Mouse (Mus musculus): Measurements from ENCODE around the gene Fryl. TPM values are rescaled to one million over a fixed set of nuclear protein-coding genes. Genes with fewer than 3 reads are reported as not detected.

The Fryl gene
- total and polyA plus RNA-seq, 2 experiments from 2014 or later: 17.7 to 53.6 TPM

DNA sequence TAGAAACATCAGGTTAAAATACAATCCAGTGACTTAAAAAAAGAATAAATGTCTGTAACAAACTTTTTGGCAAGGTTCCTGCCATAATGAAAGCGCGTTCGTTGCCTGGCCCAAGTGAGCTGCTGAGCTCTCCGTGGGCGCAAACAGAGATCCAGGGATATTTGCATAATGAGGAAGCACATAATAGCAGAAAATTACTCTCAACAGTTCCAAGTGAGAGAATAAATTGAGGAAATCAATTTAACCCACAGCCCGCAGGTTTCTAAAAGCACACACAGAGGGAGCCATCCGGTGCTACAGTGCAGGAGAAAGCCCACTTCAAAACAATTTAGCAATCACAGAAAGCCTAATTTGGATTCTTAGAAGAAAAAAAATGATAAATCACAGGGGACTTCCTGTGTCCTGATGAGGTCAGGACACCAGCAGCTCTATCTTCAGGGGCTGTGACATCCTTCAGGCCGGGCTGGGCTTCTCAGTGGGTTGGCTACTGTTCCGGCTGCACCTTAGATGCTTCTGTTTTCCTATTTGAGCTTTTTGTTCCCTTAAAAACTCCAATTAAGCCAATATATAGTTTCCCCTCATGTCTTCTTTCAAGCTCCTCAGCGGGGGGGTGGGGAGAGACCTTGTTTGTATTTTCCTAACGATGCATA lies 194.8 kb downstream of the Fryl start:
- no peak overlapping the region for H3K27ac ChIP-seq (ENCODE audit: low read depth, low read length)
- no peak overlapping the region for H3K9ac ChIP-seq
- peak; percentile 48 for DNase-seq

GRCm38 (mm10) chr5:73056937-73057336 lies 199.5 kb downstream of the Fryl start:
- no peak for DNase-seq
- no peak for TF ChIP-seq CTCF (IDR thresholded peaks at IDR 0.05; ENCODE audit: low read depth)
- Histone ChIP-seq H3K4me3 (ENCODE audit: low read depth, low read length) (no peak overlapping the region), H3K9me3 (ENCODE audit: low read length) (no peaks in the 10 kb centered on the region), H3K4me2 (ENCODE audit: low read depth) (no peak overlapping the region), H3K36me3 (ENCODE audit: insufficient read depth) (peaks cover 51% of the 10 kb centered on the region), H3K27me3 (ENCODE audit: insufficient read depth, low read length) (no peaks in the 10 kb centered on the region), H3K27ac (ENCODE audit: low read depth, low read length) (no peak overlapping the region), H3K4me1 (ENCODE audit: insufficient read depth) (no peaks in the 10 kb centered on the region), H3K9ac (no peak overlapping the region)
- 96% methylated on average over 5 of the region's 5 CpGs for WGBS
- no peak for ATAC-seq

More for the DNA sequence above, 194.8 kb downstream of the Fryl start:
- Histone ChIP-seq H3K4me3 (ENCODE audit: low read depth, low read length) (no peak overlapping the region), H3K36me3 (ENCODE audit: insufficient read depth) (peaks cover 39% of the 10 kb centered on the region), H3K9me3 (ENCODE audit: low read length) (no peaks in the 10 kb centered on the region), H3K4me2 (ENCODE audit: low read depth) (no peak overlapping the region), H3K4me1 (ENCODE audit: insufficient read depth) (no peaks in the 10 kb centered on the region), H3K27me3 (ENCODE audit: insufficient read depth, low read length) (no peaks in the 10 kb centered on the region)
- ATAC-seq: peak; percentile 83
- 14% methylated on average over 11 of the region's 11 CpGs for whole genome bisulfite sequencing
- TF ChIP-seq CTCF (IDR thresholded peaks at IDR 0.05; ENCODE audit: low read depth): no peak

DNA sequence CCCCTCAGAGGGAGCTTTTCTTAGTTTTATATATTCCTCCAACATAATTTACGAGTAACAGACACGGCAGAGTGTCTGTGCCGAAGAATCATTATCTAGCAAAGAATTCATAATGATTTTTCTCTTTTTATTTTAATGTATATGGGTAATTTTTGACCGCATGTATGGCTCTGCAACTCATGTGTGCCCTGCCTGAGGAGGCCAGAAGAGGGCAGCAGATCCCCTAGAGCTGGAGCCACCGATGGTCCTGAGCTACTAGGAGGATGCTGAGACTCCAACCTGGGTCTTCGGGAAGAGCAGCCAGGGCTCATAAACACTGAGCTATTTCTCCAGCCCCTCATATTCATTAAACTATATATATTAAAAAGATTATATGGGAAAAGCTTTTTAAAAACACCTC lies 200.0 kb downstream of the Fryl start:
- peak; percentile 42 for TF ChIP-seq CTCF (IDR thresholded peaks at IDR 0.05; ENCODE audit: low read depth)
- DNase-seq (no peak), ATAC-seq (no peak)
- WGBS: 89% methylated on average over 6 of the region's 6 CpGs
- no peaks in the 10 kb centered on the region for H3K4me1 ChIP-seq (ENCODE audit: insufficient read depth)
- no peak overlapping the region for H3K4me3 ChIP-seq (ENCODE audit: low read depth, low read length)
- H3K4me2 ChIP-seq (ENCODE audit: low read depth): no peak overlapping the region
- H3K27me3 ChIP-seq (ENCODE audit: insufficient read depth, low read length): no peaks in the 10 kb centered on the region
- H3K36me3 ChIP-seq (ENCODE audit: insufficient read depth): peaks cover 55% of the 10 kb centered on the region
- no peaks in the 10 kb centered on the region for H3K9me3 ChIP-seq (ENCODE audit: low read length)
- no peak overlapping the region for H3K27ac ChIP-seq (ENCODE audit: low read depth, low read length)
- no peak overlapping the region for H3K9ac ChIP-seq

GRCm38 (mm10) chr5:73053933-73054332 lies 202.5 kb downstream of the Fryl start:
- Histone ChIP-seq H3K4me2 (ENCODE audit: low read depth) (no peak overlapping the region), H3K4me1 (ENCODE audit: insufficient read depth) (no peaks in the 10 kb centered on the region), H3K4me3 (ENCODE audit: low read depth, low read length) (no peak overlapping the region), H3K36me3 (ENCODE audit: insufficient read depth) (peaks cover 78% of the 10 kb centered on the region), H3K27ac (ENCODE audit: low read depth, low read length) (no peak overlapping the region), H3K27me3 (ENCODE audit: insufficient read depth, low read length) (no peaks in the 10 kb centered on the region), H3K9ac (no peak overlapping the region), H3K9me3 (ENCODE audit: low read length) (no peaks in the 10 kb centered on the region)
- ATAC-seq (no peak), DNase-seq (no peak)
- 96% methylated on average over 8 of the region's 8 CpGs for WGBS
- no peak for TF ChIP-seq CTCF (IDR thresholded peaks at IDR 0.05; ENCODE audit: low read depth)

GRCm38 (mm10) chr5:73047651-73048245 lies 208.7 kb downstream of the Fryl start:
- Histone ChIP-seq H3K36me3 (ENCODE audit: insufficient read depth) (peaks cover 81% of the 10 kb centered on the region), H3K4me2 (ENCODE audit: low read depth) (no peak overlapping the region), H3K27ac (ENCODE audit: low read depth, low read length) (no peak overlapping the region), H3K9me3 (ENCODE audit: low read length) (0 out of 2 replicates have a peak, but pooled peaks cover 5% of the 10 kb centered on the region), H3K4me3 (ENCODE audit: low read depth, low read length) (no peak overlapping the region), H3K4me1 (ENCODE audit: insufficient read depth) (no peaks in the 10 kb centered on the region), H3K27me3 (ENCODE audit: insufficient read depth, low read length) (no peaks in the 10 kb centered on the region), H3K9ac (no peak overlapping the region)
- WGBS: 78% methylated on average over 7 of the region's 7 CpGs
- no peak for TF ChIP-seq CTCF (IDR thresholded peaks at IDR 0.05; ENCODE audit: low read depth)
- no peak for ATAC-seq
- no peak for DNase-seq

GRCm38 (mm10) chr5:73044055-73044454 lies 212.4 kb downstream of the Fryl start:
- Histone ChIP-seq H3K4me3 (ENCODE audit: low read depth, low read length) (no peak overlapping the region), H3K4me1 (ENCODE audit: insufficient read depth) (no peaks in the 10 kb centered on the region), H3K36me3 (ENCODE audit: insufficient read depth) (peaks cover 57% of the 10 kb centered on the region), H3K4me2 (ENCODE audit: low read depth) (no peak overlapping the region), H3K9ac (no peak overlapping the region), H3K27me3 (ENCODE audit: insufficient read depth, low read length) (no peaks in the 10 kb centered on the region), H3K9me3 (ENCODE audit: low read length) (0 out of 2 replicates have a peak, but pooled peaks cover 5% of the 10 kb centered on the region), H3K27ac (ENCODE audit: low read depth, low read length) (no peak overlapping the region)
- DNase-seq (no peak), ATAC-seq (no peak)
- WGBS: 99% methylated on average over 2 of the region's 2 CpGs
- no peak for TF ChIP-seq CTCF (IDR thresholded peaks at IDR 0.05; ENCODE audit: low read depth)

DNA sequence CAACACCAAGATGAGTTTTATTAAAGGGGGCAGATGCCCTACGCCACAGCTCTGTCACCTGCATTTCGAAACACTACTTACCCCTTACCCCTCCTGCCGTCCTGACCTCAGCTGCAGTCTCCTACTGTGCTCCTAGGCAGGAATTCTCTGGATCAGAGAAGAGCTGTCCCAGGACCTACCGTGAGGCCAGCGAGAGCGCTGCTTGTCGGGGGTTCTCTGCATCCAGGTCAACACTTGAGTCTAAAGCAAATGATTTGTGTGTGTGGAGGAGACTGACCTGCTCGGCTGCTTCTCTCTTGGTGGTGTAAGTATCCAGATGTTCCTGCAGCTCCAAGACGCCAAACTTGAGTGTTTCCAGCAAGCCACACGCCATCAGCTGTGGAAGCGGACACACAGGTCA lies 223.9 kb downstream of the Fryl start:
- H3K4me3 ChIP-seq (ENCODE audit: low read depth, low read length): no peak overlapping the region
- no peak overlapping the region for H3K27ac ChIP-seq (ENCODE audit: low read depth, low read length)
- H3K4me1 ChIP-seq (ENCODE audit: insufficient read depth): no peaks in the 10 kb centered on the region
- TF ChIP-seq CTCF (IDR thresholded peaks at IDR 0.05; ENCODE audit: low read depth): no peak
- peaks cover 70% of the 10 kb centered on the region for H3K36me3 ChIP-seq (ENCODE audit: insufficient read depth)
- no peak for ATAC-seq
- no peak overlapping the region for H3K4me2 ChIP-seq (ENCODE audit: low read depth)
- DNase-seq: no peak
- no peaks in the 10 kb centered on the region for H3K9me3 ChIP-seq (ENCODE audit: low read length)
- WGBS: 88% methylated on average over 11 of the region's 11 CpGs
- no peaks in the 10 kb centered on the region for H3K27me3 ChIP-seq (ENCODE audit: insufficient read depth, low read length)
- H3K9ac ChIP-seq: no peak overlapping the region
